Mouse (Mus musculus): ENCODE results near the gene Gnpat.

The Gnpat gene

GRCm38 (mm10) chr8:124862321-124863162 is at the start of gene Gnpat, which contains the start of gene 2810004N23Rik:
Gnpat (plus strand) TSS chr8:124863033.
2810004N23Rik (minus strand) TSS chr8:124863120.
- DNase-seq (ENCODE audit: low spot score) = peak; percentile 94

- DNase-seq (ENCODE audit: low spot score) = no peak
Observed at GRCm38 (mm10) chr8:124813326-124813725, 49.5 kb upstream of the Gnpat start.

- DNase-seq (ENCODE audit: low spot score) = no peak
Observed at GRCm38 (mm10) chr8:124815870-124816269, 47.0 kb upstream of the Gnpat start.

- no peak for DNase-seq (ENCODE audit: low spot score)
Observed at GRCm38 (mm10) chr8:124816866-124817265, 46.0 kb upstream of the Gnpat start.

- DNase-seq (ENCODE audit: low spot score) = no peak
Observed at GRCm38 (mm10) chr8:124817361-124817760, 45.5 kb upstream of the Gnpat start.

GRCm38 (mm10) chr8:124819612-124820115 is 43.2 kb upstream of the Gnpat start:
- DNase-seq (ENCODE audit: low spot score) = no peak

GRCm38 (mm10) chr8:124820125-124820524 is 42.7 kb upstream of the Gnpat start:
- DNase-seq (ENCODE audit: low spot score) = no peak

GRCm38 (mm10) chr8:124823497-124823896 is 39.3 kb upstream of the Gnpat start:
- DNase-seq (ENCODE audit: low spot score) = no peak

- DNase-seq (ENCODE audit: low spot score) = peak; percentile 31
Observed at GRCm38 (mm10) chr8:124826658-124827057, 36.2 kb upstream of the Gnpat start.

GRCm38 (mm10) chr8:124827387-124827786 is 35.4 kb upstream of the Gnpat start:
- peak; percentile 22 for DNase-seq (ENCODE audit: low spot score)

- no peak for DNase-seq (ENCODE audit: low spot score)
Observed at GRCm38 (mm10) chr8:124828561-124829240, 34.1 kb upstream of the Gnpat start.

- no peak for DNase-seq (ENCODE audit: low spot score)
Observed at GRCm38 (mm10) chr8:124830050-124830449, 32.8 kb upstream of the Gnpat start.

GRCm38 (mm10) chr8:124831531-124831930 is 31.3 kb upstream of the Gnpat start:
- DNase-seq (ENCODE audit: low spot score) = no peak

- DNase-seq (ENCODE audit: low spot score) = no peak
Observed at GRCm38 (mm10) chr8:124831941-124832340, 30.9 kb upstream of the Gnpat start.

GRCm38 (mm10) chr8:124833430-124834205 is 29.2 kb upstream of the Gnpat start:
- DNase-seq (ENCODE audit: low spot score) = no peak

- no peak for DNase-seq (ENCODE audit: low spot score)
Observed at GRCm38 (mm10) chr8:124835848-124836247, 27.0 kb upstream of the Gnpat start.

- no peak for DNase-seq (ENCODE audit: low spot score)
Observed at GRCm38 (mm10) chr8:124836273-124836672, 26.6 kb upstream of the Gnpat start.

GRCm38 (mm10) chr8:124836907-124837306 is 25.9 kb upstream of the Gnpat start:
- no peak for DNase-seq (ENCODE audit: low spot score)

- no peak for DNase-seq (ENCODE audit: low spot score)
Observed at GRCm38 (mm10) chr8:124837956-124838355, 24.9 kb upstream of the Gnpat start.

- no peak for DNase-seq (ENCODE audit: low spot score)
Observed at GRCm38 (mm10) chr8:124839371-124839770, 23.5 kb upstream of the Gnpat start.

GRCm38 (mm10) chr8:124840900-124841299 is 21.9 kb upstream of the Gnpat start:
- DNase-seq (ENCODE audit: low spot score) = no peak

GRCm38 (mm10) chr8:124841775-124842174 is 21.1 kb upstream of the Gnpat start:
- no peak for DNase-seq (ENCODE audit: low spot score)
